Mouse (Mus musculus): ENCODE results near the gene Mrps30.

- no peak for TF ChIP-seq MAX (IDR thresholded peaks at IDR 0.05; ENCODE audit: low read depth)
- TF ChIP-seq POLR2A (IDR thresholded peaks at IDR 0.05; ENCODE audit: insufficient read length, low read depth), result no peak
- no peak for TF ChIP-seq MYOD1 (IDR thresholded peaks at IDR 0.05; ENCODE audit: control insufficient read depth in 1 of 3, insufficient read length in 2 of 3, low read depth in 2 of 3)
- TF ChIP-seq USF1 (IDR thresholded peaks at IDR 0.05; ENCODE audit: low read depth), result no peak
- no peak for TF ChIP-seq CEBPB (IDR thresholded peaks at IDR 0.05; ENCODE audit: insufficient read depth, poor library complexity, severe bottlenecking)
- no peak for TF ChIP-seq TCF12 (IDR thresholded peaks at IDR 0.05; ENCODE audit: insufficient read depth, poor library complexity, severe bottlenecking)
- no peak for TF ChIP-seq MYOG (IDR thresholded peaks at IDR 0.05; ENCODE audit: control insufficient read depth in 1 of 3, insufficient read depth in 1 of 3, insufficient read length in 2 of 3, low read depth in 2 of 3)
- TF ChIP-seq TCF3 (IDR thresholded peaks at IDR 0.05; ENCODE audit: insufficient read length, low read depth), result no peak
- no peak for TF ChIP-seq E2F4 (IDR thresholded peaks at IDR 0.05; ENCODE audit: insufficient read depth)
- no peak for TF ChIP-seq POLR2AphosphoS2 (IDR thresholded peaks at IDR 0.05; ENCODE audit: insufficient read length, low read depth)
Measured at GRCm38 (mm10) chr13:118350257-118350656, 36.8 kb downstream of the Mrps30 start.
